In the genomic region with DNA sequence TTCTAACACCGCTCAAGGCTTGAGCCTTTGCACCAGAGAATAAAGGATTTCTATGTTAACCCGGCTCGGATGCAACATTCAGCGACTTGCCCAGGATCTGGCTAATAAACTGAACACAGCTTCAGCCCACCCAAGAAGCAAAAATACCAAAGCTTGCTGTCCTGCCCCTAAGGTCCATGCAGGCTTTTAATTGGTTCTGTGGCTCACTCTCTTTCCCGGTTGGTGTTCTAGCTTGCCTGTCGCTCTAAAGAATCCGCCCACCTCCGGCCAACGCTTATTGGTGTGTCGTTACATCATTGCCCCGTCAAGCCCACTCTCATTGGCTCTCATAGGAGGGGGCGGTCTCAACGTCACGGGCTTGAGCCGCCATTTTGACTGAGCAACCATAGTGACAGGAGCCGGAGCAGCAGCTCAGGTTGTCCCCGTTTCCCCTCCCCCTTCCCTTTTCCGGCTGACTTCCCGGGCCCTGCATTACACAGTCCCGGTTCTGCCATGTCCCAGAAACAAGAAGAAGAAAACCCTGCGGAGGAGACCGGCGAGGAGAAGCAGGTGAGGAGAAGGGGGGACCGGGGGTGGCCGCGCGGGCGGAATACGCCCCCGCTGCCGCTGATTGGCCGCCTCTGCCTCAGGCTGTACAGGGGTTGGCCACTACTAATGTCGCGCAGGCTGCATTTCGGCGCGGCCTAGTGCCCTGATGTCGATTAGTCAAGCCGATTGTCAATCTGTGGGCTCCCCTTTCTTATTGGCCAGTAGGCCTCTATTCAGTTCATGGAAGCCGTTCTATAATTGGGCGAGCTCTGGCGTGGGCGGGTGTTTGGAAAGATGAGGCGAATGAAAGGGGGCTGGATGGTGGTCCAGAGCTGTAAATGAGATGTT, we compare ENCODE assay signal across 7 mouse cellular contexts. TPM values are rescaled to one million over a fixed set of nuclear protein-coding genes. Genes with fewer than 3 reads are reported as not detected.
DNase-seq lines count a peak whose midpoint lies in the region; ATAC-seq lines count a peak whose summit lies in the region.

Ensa (plus strand) TSS at position 366 of the 876 bp plus-strand sequence.

- no peaks in the 10 kb centered on the region for H3K27me3 ChIP-seq in embryonic facial prominence, embryonic 12.5 days
- no peaks in the 10 kb centered on the region for H3K27me3 ChIP-seq in limb, embryonic 11.5 days (ENCODE audit: control insufficient read depth, insufficient read depth, low read length)
- no peaks in the 10 kb centered on the region for H3K27me3 ChIP-seq in midbrain, embryonic 14.5 days (ENCODE audit: control insufficient read depth, insufficient read depth, low read length)

- WGBS in embryonic facial prominence, embryonic 12.5 days = under 1% methylated on average over 44 of the region's 44 CpGs
- WGBS in limb, embryonic 11.5 days = under 1% methylated on average over 44 of the region's 44 CpGs
- WGBS in midbrain, embryonic 14.5 days = under 1% methylated on average over 44 of the region's 44 CpGs

- peak within 1 kb of the TSS; percentile 63 for H3K4me3 ChIP-seq in embryonic facial prominence, embryonic 12.5 days
- H3K4me3 ChIP-seq in limb, embryonic 11.5 days (ENCODE audit: low read depth, low read length) = peak within 1 kb of the TSS; percentile 70
- peak within 1 kb of the TSS; percentile 65 for H3K4me3 ChIP-seq in midbrain, embryonic 14.5 days (replicated peaks; ENCODE audit: low read depth, low read length)

- ATAC-seq in embryonic facial prominence, embryonic 12.5 days (ENCODE audit: insufficient number of reproducible peaks, insufficient read depth, low FRiP score, low TSS enrichment) = peak; percentile 99
- peak; percentile 99 for ATAC-seq in limb, embryonic 11.5 days (ENCODE audit: insufficient number of reproducible peaks, low FRiP score, low TSS enrichment, low read depth)
- peak; percentile 99 for ATAC-seq in midbrain, embryonic 14.5 days (ENCODE audit: low FRiP score, low TSS enrichment)

- DNase-seq in adrenal gland, postnatal 25 days = peak; percentile 95
- DNase-seq in heart, adult 11 months = peak; percentile 100
- DNase-seq in kidney, adult 18-20 months = peak; percentile 99
- DNase-seq in limb, embryonic 11.5 days (ENCODE audit: low spot score) = peak; percentile 97
- peak; percentile 99 for DNase-seq in midbrain, embryonic 14.5 days
- DNase-seq in spleen, adult 18-20 months = peak; percentile 89 to 94

- H3K4me1 ChIP-seq in embryonic facial prominence, embryonic 12.5 days = peaks cover 8% of the 10 kb centered on the region; the same call in 1 of the 2 replicates
- H3K4me1 ChIP-seq in limb, embryonic 11.5 days (ENCODE audit: control insufficient read depth, insufficient read depth, low read length) = peaks cover 7% of the 10 kb centered on the region; the same call in 1 of the 2 replicates
- H3K4me1 ChIP-seq in midbrain, embryonic 14.5 days (ENCODE audit: control insufficient read depth, insufficient read depth, low read length) = peaks cover 9% of the 10 kb centered on the region

- H3K9me3 ChIP-seq in embryonic facial prominence, embryonic 12.5 days = no peaks in the 10 kb centered on the region
- H3K9me3 ChIP-seq in limb, embryonic 11.5 days (ENCODE audit: control insufficient read depth, low read length) = no peaks in the 10 kb centered on the region
- no peaks in the 10 kb centered on the region for H3K9me3 ChIP-seq in midbrain, embryonic 14.5 days (ENCODE audit: control insufficient read depth, low read length)

- peak within 1 kb of the TSS; percentile 54 for H3K4me2 ChIP-seq in embryonic facial prominence, embryonic 12.5 days (replicated peaks)
- H3K4me2 ChIP-seq in limb, embryonic 11.5 days (ENCODE audit: low read depth, severe bottlenecking) = peak within 1 kb of the TSS; percentile 67
- H3K4me2 ChIP-seq in midbrain, embryonic 14.5 days (ENCODE audit: low read length) = peak within 1 kb of the TSS; percentile 80

- peak within 1 kb of the TSS; percentile 70 for H3K9ac ChIP-seq in embryonic facial prominence, embryonic 12.5 days
- H3K9ac ChIP-seq in limb, embryonic 11.5 days (ENCODE audit: low read length) = peak within 1 kb of the TSS; percentile 63
- peak within 1 kb of the TSS; percentile 74 for H3K9ac ChIP-seq in midbrain, embryonic 14.5 days (replicated peaks; ENCODE audit: low read length)

- H3K27ac ChIP-seq in embryonic facial prominence, embryonic 12.5 days = peak within 1 kb of the TSS; percentile 85
- H3K27ac ChIP-seq in limb, embryonic 11.5 days (replicated peaks; ENCODE audit: low read depth, low read length) = peak within 1 kb of the TSS; percentile 59; the same call in 1 of the 2 replicates
- peak within 1 kb of the TSS; percentile 94 for H3K27ac ChIP-seq in midbrain, embryonic 14.5 days (replicated peaks; ENCODE audit: low read depth, low read length)

- peaks cover 34% of the 10 kb centered on the region for H3K36me3 ChIP-seq in embryonic facial prominence, embryonic 12.5 days
- H3K36me3 ChIP-seq in limb, embryonic 11.5 days (ENCODE audit: control insufficient read depth, insufficient read depth, low read length) = peaks cover 15% of the 10 kb centered on the region
- H3K36me3 ChIP-seq in midbrain, embryonic 14.5 days (ENCODE audit: control insufficient read depth, insufficient read depth, low read length) = peaks cover 36% of the 10 kb centered on the region

RNA-seq across cellular contexts. Expression of gene Ensa, which starts in this region (rescaled TPM):
- total RNA-seq in adrenal gland, postnatal 25 days (2021) = 86.4 and 93.1 TPM in 2 replicates
- 85.4 and 85.7 TPM in 2 replicates for polyA plus RNA-seq in embryonic facial prominence, embryonic 12.5 days (2016; fragmentation: Nextera tagmentation; extraction: Ambion mirVana)
- polyA plus RNA-seq in limb, embryonic 11.5 days (2014; fragmentation: Nextera tagmentation; extraction: Ambion mirVana) = 78.7 and 81.8 TPM in 2 replicates
- 97.0 and 103 TPM in 2 replicates for polyA plus RNA-seq in midbrain, embryonic 14.5 days (2014; fragmentation: Nextera tagmentation; extraction: Ambion mirVana)

Comparison
In these comparisons a context has a peak if more than half of its experiments do, and no peak if none do; other contexts are left out.
1. Peak in every context shown above with its lines: DNase-seq, ATAC-seq, H3K4me3 ChIP-seq and H3K27ac ChIP-seq.